Mouse (Mus musculus): ENCODE results near the gene Gm17332. TPM values are rescaled to one million over a fixed set of nuclear protein-coding genes. Genes with fewer than 3 reads are reported as not detected.

Gm17332 gene
- not detected in 2 replicates for polyA plus RNA-seq (2014; fragmentation: Nextera tagmentation; extraction: Ambion mirVana)

GRCm38 (mm10) chr11:31182362-31182761, at the start of gene Gm17332:
Gm17332 (minus strand) TSS chr11:31182462.
- Histone ChIP-seq H3K27ac (replicated peaks; ENCODE audit: low read depth, low read length) (no peak within 1 kb of the TSS), H3K9ac (ENCODE audit: low read depth, low read length) (no peak within 1 kb of the TSS), H3K36me3 (ENCODE audit: control insufficient read depth, insufficient read depth, low read length) (no peaks in the 10 kb centered on the region), H3K9me3 (ENCODE audit: control insufficient read depth, low read length) (peaks cover 11% of the 10 kb centered on the region), H3K4me2 (ENCODE audit: low read depth, low read length) (no peak within 1 kb of the TSS), H3K4me3 (ENCODE audit: low read depth, low read length) (no peak within 1 kb of the TSS), H3K27me3 (replicated peaks; ENCODE audit: control insufficient read depth, insufficient read depth, low read length) (no peaks in the 10 kb centered on the region), H3K4me1 (ENCODE audit: control insufficient read depth, insufficient read depth, low read length) (no peaks in the 10 kb centered on the region)
- ATAC-seq (ENCODE audit: low read depth) = no peak
- no peak for DNase-seq (ENCODE audit: low spot score)

GRCm38 (mm10) chr11:31229966-31230365, 47.7 kb upstream of the Gm17332 start:
- Histone ChIP-seq H3K36me3 (ENCODE audit: control insufficient read depth, insufficient read depth, low read length) (no peaks in the 10 kb centered on the region), H3K27me3 (replicated peaks; ENCODE audit: control insufficient read depth, insufficient read depth, low read length) (no peaks in the 10 kb centered on the region), H3K4me2 (ENCODE audit: low read depth, low read length) (no peak overlapping the region), H3K9ac (ENCODE audit: low read depth, low read length) (no peak overlapping the region), H3K4me3 (ENCODE audit: low read depth, low read length) (no peak overlapping the region), H3K9me3 (ENCODE audit: control insufficient read depth, low read length) (no peaks in the 10 kb centered on the region), H3K27ac (replicated peaks; ENCODE audit: low read depth, low read length) (no peak overlapping the region), H3K4me1 (ENCODE audit: control insufficient read depth, insufficient read depth, low read length) (no peaks in the 10 kb centered on the region)
- ATAC-seq (ENCODE audit: low read depth) (no peak), DNase-seq (ENCODE audit: low spot score) (no peak)
- WGBS = 58% methylated on average over 4 of the region's 4 CpGs

DNA sequence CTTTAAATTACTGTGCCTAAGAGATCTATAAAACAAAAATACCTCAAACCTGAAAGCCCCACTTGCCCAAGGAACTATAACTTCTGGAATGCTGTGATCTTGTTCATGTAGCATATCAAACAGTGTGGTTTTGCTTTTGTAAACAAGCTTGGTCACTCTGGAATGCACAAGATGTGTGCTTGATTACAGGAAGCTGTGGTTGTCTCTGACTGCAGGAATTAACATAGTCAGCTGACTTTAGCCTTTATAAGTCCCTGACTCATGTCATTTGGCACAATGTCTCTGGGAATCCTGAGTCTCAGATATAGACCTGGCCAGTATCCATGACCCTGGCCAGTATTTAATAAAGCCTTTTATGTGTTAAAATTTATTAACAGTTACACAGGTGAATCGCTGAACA, 43.1 kb upstream of the Gm17332 start:
- no peaks in the 10 kb centered on the region for H3K9me3 ChIP-seq (ENCODE audit: control insufficient read depth, low read length)
- no peak overlapping the region for H3K27ac ChIP-seq (replicated peaks; ENCODE audit: low read depth, low read length)
- H3K4me3 ChIP-seq (ENCODE audit: low read depth, low read length) = no peak overlapping the region
- DNase-seq (ENCODE audit: low spot score) = peak; percentile 14
- H3K4me1 ChIP-seq (ENCODE audit: control insufficient read depth, insufficient read depth, low read length) = no peaks in the 10 kb centered on the region
- no peaks in the 10 kb centered on the region for H3K27me3 ChIP-seq (replicated peaks; ENCODE audit: control insufficient read depth, insufficient read depth, low read length)
- H3K9ac ChIP-seq (ENCODE audit: low read depth, low read length) = no peak overlapping the region
- H3K36me3 ChIP-seq (ENCODE audit: control insufficient read depth, insufficient read depth, low read length) = no peaks in the 10 kb centered on the region
- WGBS = 89% methylated on average over 1 of the region's 1 CpGs
- no peak overlapping the region for H3K4me2 ChIP-seq (ENCODE audit: low read depth, low read length)
- no peak for ATAC-seq (ENCODE audit: low read depth)

- Histone ChIP-seq H3K4me3 (ENCODE audit: low read depth, low read length) (no peak overlapping the region), H3K4me2 (ENCODE audit: low read depth, low read length) (no peak overlapping the region), H3K27me3 (replicated peaks; ENCODE audit: control insufficient read depth, insufficient read depth, low read length) (no peaks in the 10 kb centered on the region), H3K27ac (replicated peaks; ENCODE audit: low read depth, low read length) (no peak overlapping the region), H3K9me3 (ENCODE audit: control insufficient read depth, low read length) (no peaks in the 10 kb centered on the region), H3K4me1 (ENCODE audit: control insufficient read depth, insufficient read depth, low read length) (no peaks in the 10 kb centered on the region), H3K36me3 (ENCODE audit: control insufficient read depth, insufficient read depth, low read length) (no peaks in the 10 kb centered on the region), H3K9ac (ENCODE audit: low read depth, low read length) (no peak overlapping the region)
- DNase-seq (ENCODE audit: low spot score) (no peak), ATAC-seq (ENCODE audit: low read depth) (no peak)
Measured at GRCm38 (mm10) chr11:31218009-31218408, 35.7 kb upstream of the Gm17332 start.

GRCm38 (mm10) chr11:31195621-31196363, 13.5 kb upstream of the Gm17332 start:
- no peak overlapping the region for H3K27ac ChIP-seq (replicated peaks; ENCODE audit: low read depth, low read length)
- DNase-seq (ENCODE audit: low spot score) = no peak
- 83% methylated on average over 3 of the region's 3 CpGs for WGBS
- H3K27me3 ChIP-seq (replicated peaks; ENCODE audit: control insufficient read depth, insufficient read depth, low read length) = no peaks in the 10 kb centered on the region
- no peak overlapping the region for H3K9ac ChIP-seq (ENCODE audit: low read depth, low read length)
- no peaks in the 10 kb centered on the region for H3K4me1 ChIP-seq (ENCODE audit: control insufficient read depth, insufficient read depth, low read length)
- no peaks in the 10 kb centered on the region for H3K36me3 ChIP-seq (ENCODE audit: control insufficient read depth, insufficient read depth, low read length)
- no peak overlapping the region for H3K4me3 ChIP-seq (ENCODE audit: low read depth, low read length)
- no peaks in the 10 kb centered on the region for H3K9me3 ChIP-seq (ENCODE audit: control insufficient read depth, low read length)
- no peak for ATAC-seq (ENCODE audit: low read depth)
- no peak overlapping the region for H3K4me2 ChIP-seq (ENCODE audit: low read depth, low read length)

DNA sequence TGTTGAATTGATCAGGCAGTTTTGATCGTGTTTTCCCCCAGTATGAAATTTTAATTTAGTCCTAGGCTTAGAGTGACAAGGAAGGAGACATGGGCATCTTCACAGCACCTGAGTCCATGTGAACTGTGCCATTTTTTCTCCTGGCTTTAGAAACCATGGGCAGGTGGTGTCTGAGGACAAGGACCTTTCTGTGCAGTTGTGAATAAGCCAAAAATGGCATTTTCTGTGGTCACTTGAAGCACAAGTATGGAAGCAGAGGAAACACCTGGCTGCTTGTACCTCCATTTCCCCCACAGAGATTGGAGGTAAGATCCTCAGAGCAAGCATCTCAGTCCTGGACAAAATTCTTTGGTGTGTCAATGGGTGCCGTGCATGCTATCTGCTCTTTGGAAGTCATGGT, 12.5 kb upstream of the Gm17332 start:
- no peaks in the 10 kb centered on the region for H3K36me3 ChIP-seq (ENCODE audit: control insufficient read depth, insufficient read depth, low read length)
- H3K9me3 ChIP-seq (ENCODE audit: control insufficient read depth, low read length) = no peaks in the 10 kb centered on the region
- H3K4me2 ChIP-seq (ENCODE audit: low read depth, low read length) = no peak overlapping the region
- ATAC-seq (ENCODE audit: low read depth) = no peak
- no peaks in the 10 kb centered on the region for H3K4me1 ChIP-seq (ENCODE audit: control insufficient read depth, insufficient read depth, low read length)
- DNase-seq (ENCODE audit: low spot score) = no peak
- H3K27me3 ChIP-seq (replicated peaks; ENCODE audit: control insufficient read depth, insufficient read depth, low read length) = no peaks in the 10 kb centered on the region
- H3K4me3 ChIP-seq (ENCODE audit: low read depth, low read length) = no peak overlapping the region
- WGBS = 80% methylated on average over 2 of the region's 2 CpGs
- no peak overlapping the region for H3K27ac ChIP-seq (replicated peaks; ENCODE audit: low read depth, low read length)
- no peak overlapping the region for H3K9ac ChIP-seq (ENCODE audit: low read depth, low read length)

DNA sequence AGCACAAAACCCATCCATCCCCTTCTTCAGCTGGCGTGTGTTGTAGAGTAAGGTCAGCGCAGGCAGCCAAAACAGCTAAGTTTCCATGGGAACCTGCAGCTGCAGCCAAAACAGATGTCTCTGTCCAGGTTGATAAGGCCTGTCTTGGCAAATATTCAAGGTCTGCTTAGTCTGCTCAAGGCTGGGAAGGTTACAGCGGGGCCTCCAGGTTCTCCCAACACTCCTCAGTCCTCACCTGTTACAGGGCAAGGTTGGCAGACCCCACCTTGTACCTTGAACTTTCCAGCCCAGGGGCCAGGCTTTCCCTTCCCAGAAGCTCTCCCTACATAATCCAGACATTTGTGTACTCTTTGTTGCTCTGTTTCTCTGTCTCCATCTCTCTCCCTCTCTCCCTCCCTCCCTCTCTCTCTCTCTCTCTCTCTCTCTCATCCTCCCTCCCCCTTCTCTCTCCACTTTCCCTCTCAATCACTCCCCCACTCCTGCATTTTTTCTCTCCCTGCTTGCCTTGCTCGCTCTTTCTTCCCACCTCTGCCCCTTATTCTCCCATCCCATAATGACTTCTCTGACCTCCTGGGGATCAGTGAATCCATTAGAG, 12.1 kb downstream of the Gm17332 start:
- H3K9me3 ChIP-seq (ENCODE audit: control insufficient read depth, low read length) = no peaks in the 10 kb centered on the region
- DNase-seq (ENCODE audit: low spot score) (peak; percentile 75), ATAC-seq (ENCODE audit: low read depth) (peak; percentile 62)
- peaks cover 3% of the 10 kb centered on the region; the same call in 1 of the 2 replicates for H3K4me1 ChIP-seq (ENCODE audit: control insufficient read depth, insufficient read depth, low read length)
- H3K27ac ChIP-seq (replicated peaks; ENCODE audit: low read depth, low read length) = no peak overlapping the region
- WGBS = 11% methylated on average over 4 of the region's 4 CpGs
- H3K4me2 ChIP-seq (ENCODE audit: low read depth, low read length) = peak overlapping the region; percentile 63
- no peaks in the 10 kb centered on the region for H3K27me3 ChIP-seq (replicated peaks; ENCODE audit: control insufficient read depth, insufficient read depth, low read length)
- no peaks in the 10 kb centered on the region for H3K36me3 ChIP-seq (ENCODE audit: control insufficient read depth, insufficient read depth, low read length)
- no peak overlapping the region for H3K9ac ChIP-seq (ENCODE audit: low read depth, low read length)
- H3K4me3 ChIP-seq (ENCODE audit: low read depth, low read length) = 0 out of 2 replicates have a peak overlapping the region, but pooled peaks have one; percentile 42

DNA sequence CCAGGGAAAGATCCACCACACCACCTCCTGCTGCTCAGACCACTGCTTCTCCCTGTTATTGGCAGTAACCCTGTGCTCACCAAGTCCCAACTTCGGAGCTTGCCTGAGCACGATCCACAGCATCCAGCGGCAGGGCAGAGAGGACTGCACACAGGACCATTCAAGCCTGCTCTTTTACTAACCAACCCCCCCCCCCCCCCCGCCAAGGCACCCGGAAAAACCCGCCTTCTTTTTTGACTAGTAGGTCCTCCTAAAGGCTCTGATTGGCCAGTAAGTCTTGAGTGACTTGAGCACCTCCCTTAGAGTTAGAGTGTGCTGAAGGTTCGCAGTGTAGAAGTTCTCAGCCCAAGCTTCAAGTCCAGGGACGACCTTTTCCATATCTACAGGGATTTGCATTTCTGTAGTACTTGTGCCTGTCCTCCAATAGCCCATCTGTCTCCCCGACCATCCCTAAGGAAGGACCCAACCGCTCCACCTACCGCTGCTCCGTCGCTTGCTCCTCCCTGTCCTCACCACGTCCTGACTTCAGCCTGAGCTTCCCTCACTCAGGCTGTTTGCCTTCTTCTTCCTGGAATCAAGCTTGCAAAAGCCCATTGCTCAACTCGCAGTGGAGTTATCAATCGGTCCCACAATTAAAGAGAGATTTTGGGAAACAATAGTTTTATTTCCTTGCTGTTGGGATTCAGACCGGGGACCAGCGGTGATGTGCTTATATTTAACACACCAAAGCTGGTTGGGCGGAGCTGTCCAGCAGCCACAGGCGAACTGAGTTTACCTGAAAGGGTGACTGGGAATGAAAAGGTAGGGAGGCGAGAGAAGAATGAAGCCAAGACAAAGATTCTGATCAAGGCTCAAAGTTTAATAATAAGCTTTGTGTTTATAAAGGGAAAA, 12.9 kb downstream of the Gm17332 start:
- Histone ChIP-seq H3K4me1 (ENCODE audit: control insufficient read depth, insufficient read depth, low read length) (peaks cover 3% of the 10 kb centered on the region; the same call in 1 of the 2 replicates), H3K9ac (ENCODE audit: low read depth, low read length) (peak overlapping the region; percentile 37; the same call in 1 of the 2 replicates), H3K9me3 (ENCODE audit: control insufficient read depth, low read length) (no peaks in the 10 kb centered on the region), H3K27me3 (replicated peaks; ENCODE audit: control insufficient read depth, insufficient read depth, low read length) (no peaks in the 10 kb centered on the region), H3K27ac (replicated peaks; ENCODE audit: low read depth, low read length) (no peak overlapping the region; the same call in 1 of the 2 replicates), H3K36me3 (ENCODE audit: control insufficient read depth, insufficient read depth, low read length) (no peaks in the 10 kb centered on the region), H3K4me2 (ENCODE audit: low read depth, low read length) (peak overlapping the region; percentile 63), H3K4me3 (ENCODE audit: low read depth, low read length) (peak overlapping the region; percentile 42)
- peak; percentile 70 for DNase-seq (ENCODE audit: low spot score)
- 4% methylated on average over 18 of the region's 21 CpGs for WGBS
- peak; percentile 90 for ATAC-seq (ENCODE audit: low read depth)
